Mouse (Mus musculus) forebrain, postnatal 0 days (tissue): ENCODE results near the gene Snx14. TPM values are rescaled to one million over a fixed set of nuclear protein-coding genes. Genes with fewer than 3 reads are reported as not detected.

Source experiments
- ATAC-seq: fragments of 200-750 bp; cut with Nextera tagmentation; 2 replicates; pipeline ENCODE4 v1.8.0; 2017; ENCODE audit warnings: mild to moderate bottlenecking, moderate library complexity
- DNase-seq: peaks from one replicate; pipeline ENCODE4 v3.0.0-alpha.2; 2015
- H3K27ac ChIP-seq: fragments of 300-500 bp; sonication (generic); 2 replicates; pipeline ENCODE4 v1.5.1; 2014; ENCODE audit warnings: low read depth, mild to moderate bottlenecking, antibody characterized with exemption, low read length, moderate library complexity, mixed read lengths
- H3K27me3 ChIP-seq: fragments of 300-500 bp; sonication (generic); 2 replicates; pipeline ENCODE4 v1.6.1; 2014; ENCODE audit warnings: mild to moderate bottlenecking, low read length, mixed read lengths; ENCODE audit not compliant: insufficient read depth
- H3K36me3 ChIP-seq: fragments of 300-500 bp; sonication (generic); 2 replicates; pipeline ENCODE4 v1.6.1; 2014; ENCODE audit warnings: mild to moderate bottlenecking, moderate library complexity; ENCODE audit not compliant: insufficient read depth
- H3K4me1 ChIP-seq: fragments of 300-500 bp; sonication (generic); 2 replicates; pipeline ENCODE4 v1.6.1; 2014; ENCODE audit warnings: antibody characterized with exemption; ENCODE audit not compliant: insufficient read depth
- H3K4me2 ChIP-seq: fragments of 300-500 bp; sonication (generic); 2 replicates; pipeline ENCODE4 v1.6.1; 2014; ENCODE audit warnings: low read depth, mild to moderate bottlenecking, moderate library complexity
- H3K4me3 ChIP-seq: fragments of 300-500 bp; sonication (generic); 2 replicates; pipeline ENCODE4 v1.5.1; 2014; ENCODE audit warnings: low read depth, low read length, mixed read lengths
- H3K9ac ChIP-seq: fragments of 300-500 bp; sonication (generic); 2 replicates; pipeline ENCODE4 v1.6.1; 2014; ENCODE audit warnings: mild to moderate bottlenecking
- H3K9me3 ChIP-seq: fragments of 300-500 bp; sonication (generic); 2 replicates; pipeline ENCODE4 v1.6.1; 2016; ENCODE audit warnings: low read length
- CTCF ChIP-seq: sonication (generic); IDR thresholded peaks from 2 replicates; pipeline ENCODE4 v1.5.1; 2016; ENCODE audit warnings: antibody characterized with exemption, control low read depth, low read depth
- WGBS: fragments of 180-500 bp; shearing (Covaris S2); extraction: QIAGEN DNeasy Blood & Tissue Kit; methylation state at CpG from one replicate; pipeline ENCODE4 v1.1.7; 2014; 5-methylcytosine and 5-hydroxymethylcytosine counted together
- polyA plus RNA-seq: library from polyadenylated mRNA; unstranded; fragments of >200 nt; fragmentation: Nextera tagmentation; extraction: Ambion mirVana; gene quantifications from 2 replicates; pipeline ENCODE4 v1.2.1, GENCODE M21; 2015
- total RNA-seq: library from RNA; depleted of rRNA; stranded (reverse); fragments of >200 nt; gene quantifications from 2 replicates; pipeline ENCODE4 v1.2.3, GENCODE M21; 2014

The Snx14 gene
- total and polyA plus RNA-seq, 2 experiments from 2014 or later = 25.3 to 30.2 TPM

- no peak for ATAC-seq
- no peak overlapping the region for H3K4me2 ChIP-seq
Observed at GRCm38 (mm10) chr9:88424356-88424755, 14.4 kb downstream of the Snx14 start.

GRCm38 (mm10) chr9:88422428-88422827 lies 16.3 kb downstream of the Snx14 start:
- WGBS = 96% methylated on average over 4 of the region's 4 CpGs
- H3K4me3 ChIP-seq = no peak overlapping the region
- no peaks in the 10 kb centered on the region for H3K27me3 ChIP-seq
- H3K9ac ChIP-seq = no peak overlapping the region
- 0 out of 2 replicates have a peak, but pooled peaks have one; percentile 11 for TF ChIP-seq CTCF
- DNase-seq (no peak), ATAC-seq (no peak)
- no peaks in the 10 kb centered on the region for H3K9me3 ChIP-seq
- H3K4me1 ChIP-seq = no peaks in the 10 kb centered on the region
- H3K36me3 ChIP-seq = peaks cover 9% of the 10 kb centered on the region; the same call in 1 of the 2 replicates
- H3K27ac ChIP-seq = no peak overlapping the region
- H3K4me2 ChIP-seq = no peak overlapping the region

More at GRCm38 (mm10) chr9:88424356-88424755, 14.4 kb downstream of the Snx14 start:
- Histone ChIP-seq H3K27me3 (no peaks in the 10 kb centered on the region), H3K9ac (no peak overlapping the region), H3K4me3 (no peak overlapping the region), H3K9me3 (no peaks in the 10 kb centered on the region), H3K4me1 (no peaks in the 10 kb centered on the region), H3K36me3 (peaks cover 11% of the 10 kb centered on the region), H3K27ac (no peak overlapping the region)
- WGBS = 90% methylated on average over 2 of the region's 2 CpGs
- DNase-seq = no peak
- TF ChIP-seq CTCF = no peak

- no peaks in the 10 kb centered on the region for H3K9me3 ChIP-seq
- H3K36me3 ChIP-seq = peaks cover 14% of the 10 kb centered on the region; the same call in 1 of the 2 replicates
- no peak for ATAC-seq
- no peak overlapping the region for H3K27ac ChIP-seq
- WGBS = 50% methylated on average over 1 of the region's 1 CpGs
- no peaks in the 10 kb centered on the region for H3K4me1 ChIP-seq
- no peak for TF ChIP-seq CTCF
- H3K4me3 ChIP-seq = no peak overlapping the region
- no peak overlapping the region for H3K9ac ChIP-seq
- no peak for DNase-seq
- no peaks in the 10 kb centered on the region for H3K27me3 ChIP-seq
- no peak overlapping the region for H3K4me2 ChIP-seq
Observed at GRCm38 (mm10) chr9:88416752-88417151, 22.0 kb downstream of the Snx14 start.

GRCm38 (mm10) chr9:88409978-88410377 lies 28.8 kb downstream of the Snx14 start:
- Histone ChIP-seq H3K4me1 (no peaks in the 10 kb centered on the region), H3K9ac (no peak overlapping the region), H3K27me3 (no peaks in the 10 kb centered on the region), H3K4me2 (no peak overlapping the region), H3K9me3 (no peaks in the 10 kb centered on the region), H3K36me3 (peaks cover 9% of the 10 kb centered on the region; the same call in 1 of the 2 replicates), H3K4me3 (no peak overlapping the region), H3K27ac (no peak overlapping the region)
- DNase-seq = no peak
- TF ChIP-seq CTCF = no peak
- ATAC-seq = no peak
- WGBS = 59% methylated on average over 2 of the region's 2 CpGs

- H3K4me2 ChIP-seq = no peak overlapping the region
- ATAC-seq (no peak), DNase-seq (no peak)
- no peak overlapping the region for H3K27ac ChIP-seq
- 88% methylated on average over 6 of the region's 6 CpGs for WGBS
- H3K36me3 ChIP-seq = peaks cover 28% of the 10 kb centered on the region
- H3K4me1 ChIP-seq = no peaks in the 10 kb centered on the region
- no peaks in the 10 kb centered on the region for H3K9me3 ChIP-seq
- no peak overlapping the region for H3K4me3 ChIP-seq
- H3K9ac ChIP-seq = no peak overlapping the region
- no peaks in the 10 kb centered on the region for H3K27me3 ChIP-seq
- no peak for TF ChIP-seq CTCF
Observed at GRCm38 (mm10) chr9:88404515-88404914, 34.2 kb downstream of the Snx14 start.

- Histone ChIP-seq H3K4me1 (no peaks in the 10 kb centered on the region), H3K36me3 (peaks cover 23% of the 10 kb centered on the region), H3K27ac (no peak overlapping the region), H3K4me2 (no peak overlapping the region), H3K4me3 (no peak overlapping the region), H3K9me3 (no peaks in the 10 kb centered on the region), H3K9ac (no peak overlapping the region), H3K27me3 (no peaks in the 10 kb centered on the region)
- no peak for ATAC-seq
- no peak for TF ChIP-seq CTCF
- no peak for DNase-seq
- WGBS = 88% methylated on average over 10 of the region's 10 CpGs
Observed at GRCm38 (mm10) chr9:88404088-88404487, 34.7 kb downstream of the Snx14 start.

- Histone ChIP-seq H3K4me2 (no peak overlapping the region), H3K27ac (no peak overlapping the region), H3K27me3 (no peaks in the 10 kb centered on the region), H3K9ac (no peak overlapping the region), H3K4me1 (no peaks in the 10 kb centered on the region), H3K9me3 (no peaks in the 10 kb centered on the region), H3K36me3 (peaks cover 27% of the 10 kb centered on the region), H3K4me3 (no peak overlapping the region)
- ATAC-seq (no peak), DNase-seq (peak; percentile 40)
- 84% methylated on average over 1 of the region's 1 CpGs for WGBS
- TF ChIP-seq CTCF = peak; percentile 44
Observed at GRCm38 (mm10) chr9:88398461-88398860, 40.3 kb downstream of the Snx14 start.
